Mouse (Mus musculus): ENCODE measurements around the gene Flii. TPM values are rescaled to one million over a fixed set of nuclear protein-coding genes. Genes with fewer than 3 reads are reported as not detected.
A peak's percentile ranks its signal among the peaks of the same experiment; 100 is the strongest.

Gene Flii
- 46.8 and 71.9 TPM in 2 replicates for polyA plus RNA-seq (2014; fragmentation: Nextera tagmentation; extraction: Ambion mirVana)

DNA sequence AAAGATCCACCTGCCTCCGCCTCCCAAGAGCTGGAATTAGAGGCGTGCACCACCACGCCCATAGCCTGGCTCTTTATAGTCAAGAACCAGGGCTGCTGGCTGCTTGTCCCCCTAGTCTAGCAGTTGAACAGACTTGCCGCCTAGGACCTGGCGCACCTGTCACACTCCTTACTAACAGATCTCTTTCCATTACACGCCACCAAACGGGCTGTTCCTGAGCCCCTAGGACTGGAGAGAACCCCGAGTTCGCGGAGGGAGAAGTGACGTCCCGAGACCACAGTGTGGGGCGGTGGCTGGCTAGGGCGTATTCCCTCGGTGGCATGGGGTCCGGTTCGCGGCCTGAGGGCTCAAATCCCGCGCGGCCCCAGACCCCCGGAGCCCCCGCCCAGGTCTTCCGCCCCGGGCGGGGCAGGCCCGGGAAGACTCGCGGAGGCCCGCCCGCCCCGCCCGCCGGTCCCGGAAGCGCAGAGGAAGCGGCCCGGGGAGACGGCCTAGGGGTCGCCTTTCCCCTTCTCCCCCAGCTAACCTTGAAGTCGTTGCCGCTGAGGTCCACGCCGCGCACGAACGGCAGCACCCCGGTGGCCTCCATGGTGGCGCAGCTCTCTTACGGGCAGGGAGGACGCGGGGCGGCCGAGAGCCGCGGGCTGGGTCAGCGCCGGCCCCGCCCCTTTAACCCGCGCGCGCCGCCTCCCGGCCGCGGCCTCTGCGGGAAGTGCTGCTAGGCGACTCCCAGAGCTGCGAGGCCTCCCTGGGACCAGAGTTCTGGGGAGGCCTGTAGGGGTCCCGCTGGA, at the start of gene Flii:
Flii (minus strand) TSS at position 663 of the 791 bp plus-strand sequence.
- peaks cover 18% of the 10 kb centered on the region for H3K4me1 ChIP-seq (ENCODE audit: control insufficient read depth, insufficient read depth, low read length)
- peaks cover 44% of the 10 kb centered on the region for H3K36me3 ChIP-seq (ENCODE audit: control insufficient read depth, insufficient read depth, low read length)
- peak within 1 kb of the TSS; percentile 50 for H3K4me2 ChIP-seq (replicated peaks; ENCODE audit: low read depth, low read length)
- H3K9ac ChIP-seq (ENCODE audit: low read depth, low read length), result peak within 1 kb of the TSS; percentile 91
- H3K27me3 ChIP-seq (ENCODE audit: control insufficient read depth, insufficient read depth, low read length), result no peaks in the 10 kb centered on the region
- H3K27ac ChIP-seq (ENCODE audit: low read depth, low read length), result peak within 1 kb of the TSS; percentile 84
- ATAC-seq (ENCODE audit: low FRiP score, low TSS enrichment), result peak; percentile 71
- peak within 1 kb of the TSS; percentile 93 for H3K4me3 ChIP-seq (ENCODE audit: low read length)
- H3K9me3 ChIP-seq (ENCODE audit: control insufficient read depth, low read length), result no peaks in the 10 kb centered on the region
- 1% methylated on average over 59 of the region's 71 CpGs for WGBS

DNA sequence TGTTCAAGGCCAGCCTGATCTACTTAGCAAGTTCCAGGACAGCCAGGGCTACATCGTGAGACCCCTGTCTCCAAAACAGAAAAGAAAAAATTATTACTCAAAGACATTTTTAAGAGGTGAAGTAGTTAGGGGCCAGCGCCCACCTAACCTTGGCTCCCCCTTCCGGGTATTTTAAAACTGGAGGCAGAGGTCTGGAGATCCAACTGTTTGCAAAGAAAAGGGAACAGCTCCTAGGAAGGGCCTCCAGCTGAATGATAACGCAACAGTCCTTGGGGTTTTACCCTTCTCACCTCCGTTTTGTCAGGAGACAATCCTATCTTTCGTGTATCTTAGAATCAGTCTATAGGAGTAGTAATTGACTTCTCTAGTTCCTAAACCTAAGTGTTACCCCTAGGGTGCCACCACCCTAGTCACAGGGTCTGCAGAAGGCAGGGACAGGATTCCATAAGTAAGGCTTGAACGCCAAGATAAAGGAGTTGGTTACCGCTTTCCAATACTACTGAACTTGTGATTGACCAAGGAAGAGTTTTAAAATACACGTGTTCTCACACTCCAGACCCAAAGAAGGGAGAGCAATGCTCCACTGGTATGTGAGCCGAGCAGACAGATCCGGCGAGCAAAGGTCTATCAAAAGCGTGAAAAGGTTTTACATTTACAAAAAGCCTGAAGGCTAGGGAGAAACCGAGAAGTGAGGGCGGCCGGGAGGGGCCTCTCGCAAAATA, 49.2 kb upstream of the Flii start:
- H3K27ac ChIP-seq (ENCODE audit: low read depth, low read length), result peak overlapping the region; percentile 12; the same call in 1 of the 2 replicates
- H3K4me1 ChIP-seq (ENCODE audit: control insufficient read depth, insufficient read depth, low read length), result peaks cover 39% of the 10 kb centered on the region
- 2% methylated on average over 17 of the region's 17 CpGs for WGBS

DNA sequence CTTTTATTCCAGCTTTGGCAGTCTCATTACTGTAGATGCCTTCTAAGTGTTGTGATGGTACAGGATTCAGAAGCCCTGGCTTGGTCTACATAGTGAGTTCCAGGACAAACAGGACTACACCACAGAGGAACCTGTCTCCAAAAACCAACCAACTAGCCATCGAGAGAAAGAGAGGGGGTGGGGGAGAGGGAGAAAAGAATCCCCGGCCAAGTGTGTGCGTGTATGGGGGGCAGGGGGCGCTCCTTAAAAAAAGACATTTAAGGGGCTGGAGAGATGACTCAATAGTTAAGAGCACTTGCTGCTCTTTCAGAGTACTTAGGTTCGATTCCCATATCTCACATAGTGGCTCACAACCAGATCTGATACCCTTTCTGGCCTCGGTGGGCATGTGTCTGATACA, 48.5 kb upstream of the Flii start:
- no peaks in the 10 kb centered on the region for H3K9me3 ChIP-seq (ENCODE audit: control insufficient read depth, low read length)
- 48% methylated on average over 6 of the region's 6 CpGs for WGBS
- H3K27ac ChIP-seq (ENCODE audit: low read depth, low read length), result no peak overlapping the region
- H3K4me3 ChIP-seq (ENCODE audit: low read length), result peak overlapping the region; percentile 71
- peaks cover 33% of the 10 kb centered on the region for H3K4me1 ChIP-seq (ENCODE audit: control insufficient read depth, insufficient read depth, low read length)
- ATAC-seq (ENCODE audit: low FRiP score, low TSS enrichment), result no peak
- H3K9ac ChIP-seq (ENCODE audit: low read depth, low read length), result peak overlapping the region; percentile 72; the same call in 1 of the 2 replicates
- no peaks in the 10 kb centered on the region for H3K27me3 ChIP-seq (ENCODE audit: control insufficient read depth, insufficient read depth, low read length)
- H3K36me3 ChIP-seq (ENCODE audit: control insufficient read depth, insufficient read depth, low read length), result peaks cover 11% of the 10 kb centered on the region
- peak overlapping the region; percentile 68 for H3K4me2 ChIP-seq (replicated peaks; ENCODE audit: low read depth, low read length)

More for the DNA sequence above, 49.2 kb upstream of the Flii start:
- Histone ChIP-seq H3K4me3 (ENCODE audit: low read length) (peak overlapping the region; percentile 71), H3K4me2 (replicated peaks; ENCODE audit: low read depth, low read length) (peak overlapping the region; percentile 68), H3K9ac (ENCODE audit: low read depth, low read length) (peak overlapping the region; percentile 72), H3K9me3 (ENCODE audit: control insufficient read depth, low read length) (no peaks in the 10 kb centered on the region), H3K27me3 (ENCODE audit: control insufficient read depth, insufficient read depth, low read length) (no peaks in the 10 kb centered on the region), H3K36me3 (ENCODE audit: control insufficient read depth, insufficient read depth, low read length) (peaks cover 11% of the 10 kb centered on the region)
- ATAC-seq (ENCODE audit: low FRiP score, low TSS enrichment), result peak; percentile 26; the same call in 1 of the 2 replicates

DNA sequence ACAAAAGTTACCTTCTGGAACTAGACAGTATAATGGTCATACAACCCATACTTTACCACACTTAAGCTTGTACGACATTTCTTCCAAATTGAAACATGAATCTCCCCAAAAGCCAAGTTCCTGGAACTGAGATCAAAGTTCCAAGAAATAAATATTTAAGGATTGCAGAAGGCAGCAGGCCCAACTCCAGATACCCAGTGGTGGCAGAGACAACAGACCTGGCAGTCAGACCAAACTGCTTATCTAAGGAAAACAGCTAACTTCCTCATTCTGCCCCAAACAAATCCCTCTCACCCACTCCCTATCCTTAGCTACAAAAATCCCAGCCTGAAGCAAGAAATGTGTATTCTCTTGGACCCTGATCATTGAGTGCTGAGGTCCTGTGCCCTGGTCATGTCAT, 47.8 kb upstream of the Flii start:
- H3K27me3 ChIP-seq (ENCODE audit: control insufficient read depth, insufficient read depth, low read length), result no peaks in the 10 kb centered on the region
- WGBS, result 78% methylated on average over 1 of the region's 1 CpGs
- no peaks in the 10 kb centered on the region for H3K9me3 ChIP-seq (ENCODE audit: control insufficient read depth, low read length)
- ATAC-seq (ENCODE audit: low FRiP score, low TSS enrichment), result no peak
- H3K27ac ChIP-seq (ENCODE audit: low read depth, low read length), result no peak overlapping the region
- H3K4me2 ChIP-seq (replicated peaks; ENCODE audit: low read depth, low read length), result peak overlapping the region; percentile 8; the same call in 1 of the 2 replicates
- H3K36me3 ChIP-seq (ENCODE audit: control insufficient read depth, insufficient read depth, low read length), result peaks cover 7% of the 10 kb centered on the region
- no peak overlapping the region for H3K9ac ChIP-seq (ENCODE audit: low read depth, low read length)
- H3K4me1 ChIP-seq (ENCODE audit: control insufficient read depth, insufficient read depth, low read length), result peaks cover 28% of the 10 kb centered on the region
- H3K4me3 ChIP-seq (ENCODE audit: low read length), result no peak overlapping the region; the same call in 1 of the 2 replicates

DNA sequence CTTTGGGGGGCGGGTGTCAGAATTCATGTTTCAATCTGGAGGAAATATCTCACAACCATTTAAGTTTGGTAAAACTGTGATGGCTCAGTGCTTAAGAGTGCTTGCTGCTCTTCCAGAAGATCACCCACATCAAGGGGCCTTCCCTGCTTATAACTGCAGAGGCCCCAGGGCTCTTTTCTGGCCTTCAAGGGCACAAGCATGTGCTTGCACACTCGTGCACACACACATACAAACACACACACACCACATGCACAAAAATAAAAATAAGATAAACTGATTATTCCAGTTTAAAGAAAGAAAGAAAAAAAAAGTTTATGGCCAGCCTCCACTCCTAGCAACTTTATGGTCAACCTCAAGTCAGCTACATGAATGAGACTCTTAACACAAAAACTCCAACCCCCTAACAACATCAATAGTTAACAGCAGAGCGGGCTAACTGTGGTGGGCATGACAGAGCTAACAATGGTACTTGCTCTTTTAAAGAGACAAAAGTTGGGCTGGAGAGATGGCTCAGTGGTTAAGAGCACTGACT, 47.2 kb upstream of the Flii start:
- H3K4me1 ChIP-seq (ENCODE audit: control insufficient read depth, insufficient read depth, low read length), result peaks cover 22% of the 10 kb centered on the region
- H3K27me3 ChIP-seq (ENCODE audit: control insufficient read depth, insufficient read depth, low read length), result no peaks in the 10 kb centered on the region
- no peaks in the 10 kb centered on the region for H3K9me3 ChIP-seq (ENCODE audit: control insufficient read depth, low read length)
- ATAC-seq (ENCODE audit: low FRiP score, low TSS enrichment), result no peak
- no peak overlapping the region for H3K4me3 ChIP-seq (ENCODE audit: low read length)
- 92% methylated on average over 3 of the region's 3 CpGs for WGBS
- H3K4me2 ChIP-seq (replicated peaks; ENCODE audit: low read depth, low read length), result no peak overlapping the region
- H3K27ac ChIP-seq (ENCODE audit: low read depth, low read length), result no peak overlapping the region
- peaks cover under 1% of the 10 kb centered on the region; the same call in 1 of the 2 replicates for H3K36me3 ChIP-seq (ENCODE audit: control insufficient read depth, insufficient read depth, low read length)
- no peak overlapping the region for H3K9ac ChIP-seq (ENCODE audit: low read depth, low read length)

DNA sequence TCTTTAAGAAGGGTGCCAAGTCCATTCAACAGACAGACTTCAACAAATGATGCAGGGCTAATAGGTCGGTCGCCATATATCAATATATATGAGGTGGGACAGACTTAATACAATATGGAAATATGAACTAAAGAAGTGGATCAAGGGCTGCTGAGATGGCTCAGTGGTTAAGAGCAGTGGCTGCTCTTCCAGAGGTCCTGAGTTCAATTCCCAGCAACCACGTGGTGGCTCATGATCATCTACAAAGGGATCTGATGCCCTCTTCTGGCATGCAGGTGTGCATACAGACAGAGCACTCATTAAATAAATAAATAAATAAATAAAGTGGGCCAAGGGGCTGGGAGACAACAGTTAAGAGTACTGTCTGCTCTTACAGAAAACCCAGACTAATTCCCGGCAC, 45.1 kb upstream of the Flii start:
- H3K9ac ChIP-seq (ENCODE audit: low read depth, low read length), result no peak overlapping the region
- H3K4me1 ChIP-seq (ENCODE audit: control insufficient read depth, insufficient read depth, low read length), result peaks cover 17% of the 10 kb centered on the region
- H3K27ac ChIP-seq (ENCODE audit: low read depth, low read length), result no peak overlapping the region
- no peak overlapping the region for H3K4me2 ChIP-seq (replicated peaks; ENCODE audit: low read depth, low read length)
- no peak overlapping the region for H3K4me3 ChIP-seq (ENCODE audit: low read length)
- ATAC-seq (ENCODE audit: low FRiP score, low TSS enrichment), result no peak
- no peaks in the 10 kb centered on the region for H3K36me3 ChIP-seq (ENCODE audit: control insufficient read depth, insufficient read depth, low read length)
- H3K9me3 ChIP-seq (ENCODE audit: control insufficient read depth, low read length), result no peaks in the 10 kb centered on the region
- 87% methylated on average over 4 of the region's 4 CpGs for WGBS
- H3K27me3 ChIP-seq (ENCODE audit: control insufficient read depth, insufficient read depth, low read length), result no peaks in the 10 kb centered on the region

DNA sequence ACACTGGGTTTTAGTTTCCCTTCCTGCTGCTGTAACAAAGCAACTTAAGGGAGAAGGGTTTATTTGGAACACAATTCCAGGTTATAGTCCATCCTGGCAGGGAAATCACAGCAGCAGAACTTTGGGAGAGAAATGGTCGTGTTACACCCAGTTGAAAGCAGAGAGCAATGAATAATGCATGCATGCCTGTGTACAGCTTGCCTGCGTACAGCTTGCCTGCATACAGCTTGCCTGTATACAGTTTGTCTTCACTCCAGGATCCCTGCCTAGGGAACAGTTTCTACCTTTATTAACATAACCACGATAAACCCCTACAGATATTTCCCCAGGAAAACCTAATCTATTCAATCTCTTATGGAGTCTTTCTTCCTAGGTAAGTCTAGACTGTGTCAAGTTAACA, 43.7 kb upstream of the Flii start:
- Histone ChIP-seq H3K4me2 (replicated peaks; ENCODE audit: low read depth, low read length) (no peak overlapping the region), H3K27ac (ENCODE audit: low read depth, low read length) (no peak overlapping the region), H3K4me3 (ENCODE audit: low read length) (no peak overlapping the region), H3K9ac (ENCODE audit: low read depth, low read length) (no peak overlapping the region), H3K36me3 (ENCODE audit: control insufficient read depth, insufficient read depth, low read length) (no peaks in the 10 kb centered on the region), H3K4me1 (ENCODE audit: control insufficient read depth, insufficient read depth, low read length) (peaks cover 11% of the 10 kb centered on the region), H3K27me3 (ENCODE audit: control insufficient read depth, insufficient read depth, low read length) (no peaks in the 10 kb centered on the region), H3K9me3 (ENCODE audit: control insufficient read depth, low read length) (no peaks in the 10 kb centered on the region)
- 84% methylated on average over 3 of the region's 3 CpGs for WGBS
- no peak for ATAC-seq (ENCODE audit: low FRiP score, low TSS enrichment)

DNA sequence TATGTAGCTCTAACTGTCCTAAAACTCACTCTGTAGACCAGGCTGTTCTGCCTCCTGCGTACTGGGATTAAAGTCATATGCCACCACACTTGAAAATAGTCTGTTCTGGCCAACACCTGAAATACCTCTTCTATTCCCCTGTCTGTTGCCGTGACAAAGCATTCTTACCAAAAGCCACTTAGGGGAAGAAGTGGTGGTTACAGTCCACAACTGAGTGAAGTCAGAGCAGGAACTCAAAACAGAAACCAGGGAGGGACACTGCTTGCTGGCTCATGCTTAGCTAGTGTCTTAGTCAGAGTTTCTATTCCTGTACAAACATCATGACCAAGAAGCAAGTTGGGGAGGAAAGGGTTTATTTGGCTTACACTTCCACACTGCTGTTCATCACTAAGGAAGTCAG, 42.3 kb upstream of the Flii start:
- no peaks in the 10 kb centered on the region for H3K4me1 ChIP-seq (ENCODE audit: control insufficient read depth, insufficient read depth, low read length)
- no peak overlapping the region for H3K4me2 ChIP-seq (replicated peaks; ENCODE audit: low read depth, low read length)
- H3K9me3 ChIP-seq (ENCODE audit: control insufficient read depth, low read length), result no peaks in the 10 kb centered on the region
- no peaks in the 10 kb centered on the region for H3K36me3 ChIP-seq (ENCODE audit: control insufficient read depth, insufficient read depth, low read length)
- H3K9ac ChIP-seq (ENCODE audit: low read depth, low read length), result no peak overlapping the region
- WGBS, result 88% methylated on average over 2 of the region's 2 CpGs
- no peak overlapping the region for H3K27ac ChIP-seq (ENCODE audit: low read depth, low read length)
- H3K4me3 ChIP-seq (ENCODE audit: low read length), result no peak overlapping the region
- no peak for ATAC-seq (ENCODE audit: low FRiP score, low TSS enrichment)
- H3K27me3 ChIP-seq (ENCODE audit: control insufficient read depth, insufficient read depth, low read length), result no peaks in the 10 kb centered on the region

All from kidney, embryonic 14.5 days (tissue).